Mouse (Mus musculus): ENCODE measurements around the gene 4930556J24Rik.
"Not testable (repeated sequence)": the region's sequence is repeated elsewhere in the genome, so short reads cannot be mapped to it uniquely, and the experiment has no call there.

4930556J24Rik gene

DNA sequence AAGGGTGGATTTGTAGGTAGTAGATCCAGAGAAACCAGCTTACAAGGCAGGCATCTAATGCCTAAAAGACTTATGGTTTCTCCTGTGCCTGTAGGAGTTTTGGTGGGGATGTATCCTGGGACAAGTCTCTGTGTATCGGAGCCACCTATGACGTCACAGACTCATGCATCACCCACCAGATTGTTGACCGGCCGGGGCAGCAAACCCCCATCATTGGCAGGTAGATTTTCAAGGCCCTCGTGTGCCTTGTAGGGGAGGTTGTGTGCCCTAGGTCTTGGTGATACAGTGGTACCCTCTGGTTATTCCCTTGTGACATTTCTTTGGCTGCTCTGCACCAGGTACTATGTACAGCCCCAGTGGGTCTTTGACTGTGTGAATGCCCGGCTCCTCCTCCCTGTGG lies at the start of gene 4930556J24Rik:
4930556J24Rik (minus strand) TSS at position 101 of the 400 bp plus-strand sequence.
- CTCF ChIA-PET = no interaction called here

DNA sequence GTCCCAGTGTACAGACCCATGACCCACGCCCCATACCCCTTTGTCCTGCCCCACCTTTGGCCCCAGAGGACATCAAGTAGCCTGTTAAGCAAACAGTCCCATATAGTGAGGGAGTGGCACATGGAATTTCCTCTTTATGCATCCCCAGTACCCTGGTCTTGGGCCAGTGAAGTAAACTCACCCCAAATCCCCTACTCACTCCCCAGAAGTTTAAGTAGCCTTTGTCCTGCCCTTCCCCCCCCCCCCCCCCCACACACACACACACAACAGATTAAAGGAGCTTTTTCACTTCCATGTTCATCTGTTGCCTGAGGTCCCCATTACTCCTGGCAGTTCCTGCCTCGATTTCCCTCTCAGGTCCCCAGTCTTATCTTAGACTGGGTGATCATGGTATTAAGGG lies 46.7 kb upstream of the 4930556J24Rik start:
- POLR2A ChIA-PET = interaction anchor here in 3 of 4 experiments (0.6 to 1.7 kb wide), 7 partner anchors 9 to 1515 kb away, joined by 3 to 6 read pairs (median 4); partner anchors contain the start of gene Sec14l2 (in 1 of the 3)
- CTCF ChIA-PET = interaction anchor here in 2 of 4 experiments (0.6 to 1.5 kb wide), 3 partner anchors 30 to 248 kb away, joined by 3 to 6 read pairs (median 5); no protein-coding TSS in a partner anchor

More for the DNA sequence above, at the start of gene 4930556J24Rik:
- POLR2A ChIA-PET = interaction anchor here in 3 of 4 experiments (0.7 to 2.7 kb wide), 9 partner anchors 9 to 203 kb away, joined by 3 to 18 read pairs (median 3); partner anchors contain the start of genes Pes1 (in 1 of the 3) and Slc35e4 (in 1 of the 3)

DNA sequence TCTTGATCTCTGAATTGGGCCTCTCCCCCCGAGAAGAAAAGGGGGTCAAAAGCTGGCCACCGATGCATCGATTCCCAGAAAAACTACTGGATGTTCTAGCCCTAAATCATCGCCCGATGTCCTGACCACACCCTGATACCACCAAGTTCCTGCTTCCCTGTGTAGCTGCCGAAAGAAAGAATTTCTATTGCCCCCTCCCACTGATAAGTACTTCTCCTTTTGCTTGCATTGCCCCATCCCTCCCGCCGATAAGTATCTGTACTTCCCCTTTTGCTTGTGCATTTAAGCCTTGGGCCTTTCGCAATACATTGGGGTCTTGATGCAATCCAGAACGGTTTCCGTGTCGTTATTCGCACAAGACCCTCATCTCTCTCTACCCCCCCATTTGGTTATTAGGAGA lies 45.5 kb upstream of the 4930556J24Rik start:
- POLR2A ChIA-PET = interaction anchor here in 1 of 4 experiments (1.7 kb wide), 1 partner anchor 30 kb away, joined by 3 read pairs; no protein-coding TSS in a partner anchor
- CTCF ChIA-PET = not testable (repeated sequence)

DNA sequence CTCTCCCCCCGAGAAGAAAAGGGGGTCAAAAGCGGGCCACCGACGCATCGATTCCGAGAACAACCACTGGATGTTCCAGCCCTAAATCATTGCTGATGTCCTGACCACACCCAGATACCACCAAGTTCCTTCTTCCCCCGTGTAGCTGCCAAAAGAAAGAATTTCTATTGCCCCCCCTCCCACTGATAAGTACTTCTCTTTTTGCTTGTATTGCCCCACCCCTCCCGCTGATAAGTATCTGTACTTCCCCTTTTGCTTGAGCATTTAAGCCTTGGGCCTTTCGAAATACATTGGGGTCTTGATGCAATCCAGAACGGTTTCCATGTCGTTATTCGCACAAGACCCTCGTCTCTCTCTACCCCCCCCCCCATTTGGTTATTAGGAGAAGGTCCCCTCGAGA lies 39.2 kb upstream of the 4930556J24Rik start:
- CTCF ChIA-PET = not testable (repeated sequence)
- POLR2A ChIA-PET = interaction anchor here in 1 of 4 experiments (0.6 kb wide), 1 partner anchor 808 kb away, joined by 6 read pairs; no protein-coding TSS in a partner anchor

DNA sequence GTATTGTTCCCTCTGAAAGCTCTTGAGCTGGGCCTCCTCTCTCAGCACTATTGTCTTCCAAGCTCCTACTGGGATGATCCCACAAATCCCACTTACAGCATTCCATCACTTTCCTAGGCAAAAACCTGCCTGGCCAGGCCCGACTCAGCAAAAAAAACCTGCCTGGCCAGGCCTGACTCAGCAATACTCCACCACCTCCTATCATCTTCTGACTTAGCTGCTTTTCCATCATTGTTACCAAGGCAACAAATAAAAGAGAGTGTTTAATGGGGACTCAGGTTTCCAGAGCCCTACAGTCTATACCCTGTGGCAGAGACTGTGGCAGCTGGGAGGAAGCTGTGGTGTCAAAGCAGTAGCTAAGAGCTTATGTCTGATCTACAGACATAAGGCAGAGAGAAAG lies 36.0 kb upstream of the 4930556J24Rik start:
- CTCF ChIA-PET = interaction anchor here in 3 of 4 experiments (0.6 to 1.2 kb wide), 3 partner anchors 11 to 68 kb away, joined by 3 to 4 read pairs (median 4); no protein-coding TSS in a partner anchor
- POLR2A ChIA-PET = interaction anchor here in 2 of 4 experiments (0.5 to 0.6 kb wide), 4 partner anchors 11 to 619 kb away, joined by 3 read pairs; partner anchors contain the start of genes Gal3st1 (in 1 of the 2) and Rnf215 (in 1 of the 2)

DNA sequence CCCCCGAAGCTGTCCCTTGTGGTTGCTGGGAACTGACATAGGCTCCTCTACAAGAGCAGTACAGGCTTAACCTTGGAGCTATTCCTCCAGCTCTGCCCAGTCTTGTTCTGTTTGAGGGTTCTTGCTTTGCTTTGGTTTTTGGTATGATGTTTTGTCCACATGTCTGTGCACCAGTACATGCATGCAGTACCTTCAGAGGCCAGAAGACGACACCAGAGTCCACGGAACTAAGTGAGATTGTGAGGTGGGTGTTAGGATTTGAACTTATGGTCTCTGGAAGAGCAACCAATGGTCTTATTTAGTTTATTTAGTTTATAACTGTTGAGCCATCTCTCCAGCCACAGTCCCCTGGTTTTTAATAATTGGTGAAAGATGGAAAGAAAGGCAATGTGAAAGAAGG lies 29.9 kb upstream of the 4930556J24Rik start:
- CTCF ChIA-PET = interaction anchor here (0.6 to 2.5 kb wide), 9 partner anchors 13 to 112 kb away, joined by 3 to 28 read pairs (median 7); no protein-coding TSS in a partner anchor
- POLR2A ChIA-PET = interaction anchor here in 2 of 4 experiments (0.6 to 1.9 kb wide), 6 partner anchors 22 to 316 kb away, joined by 3 to 9 read pairs (median 4); partner anchors contain the start of gene Sec14l2 (in 1 of the 2)

DNA sequence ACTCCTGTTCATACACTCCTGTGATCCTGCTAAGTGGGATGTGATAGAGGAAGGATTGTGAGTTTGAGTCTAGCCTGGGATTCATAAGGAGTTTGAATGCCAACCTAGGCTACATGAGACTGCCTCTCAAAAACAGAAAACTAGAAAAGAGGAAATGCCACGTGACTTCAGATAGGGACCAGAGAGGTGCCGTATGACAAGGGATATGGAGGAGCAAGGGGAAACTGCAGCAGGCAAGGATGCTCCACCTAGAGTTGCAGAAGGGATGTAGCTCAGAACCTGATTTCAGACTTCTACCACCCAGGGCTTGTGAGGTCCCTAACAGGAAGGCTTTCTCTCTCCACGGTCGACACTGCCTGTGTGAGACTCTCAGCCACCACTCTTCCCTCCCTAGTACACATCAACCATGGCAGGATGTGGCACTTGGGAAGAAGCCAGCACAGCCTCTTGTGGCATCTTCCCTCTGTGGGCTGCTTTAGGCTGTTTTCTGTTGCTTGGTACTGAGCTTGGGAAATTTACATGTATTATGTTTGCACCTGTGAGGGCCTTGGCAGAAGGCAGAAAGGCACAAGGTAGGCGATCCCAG lies 28.7 kb upstream of the 4930556J24Rik start:
- POLR2A ChIA-PET = no interaction called here
- CTCF ChIA-PET = interaction anchor here in 3 of 4 experiments (0.8 to 2.5 kb wide), 7 partner anchors 11 to 113 kb away, joined by 3 to 28 read pairs (median 4); no protein-coding TSS in a partner anchor

DNA sequence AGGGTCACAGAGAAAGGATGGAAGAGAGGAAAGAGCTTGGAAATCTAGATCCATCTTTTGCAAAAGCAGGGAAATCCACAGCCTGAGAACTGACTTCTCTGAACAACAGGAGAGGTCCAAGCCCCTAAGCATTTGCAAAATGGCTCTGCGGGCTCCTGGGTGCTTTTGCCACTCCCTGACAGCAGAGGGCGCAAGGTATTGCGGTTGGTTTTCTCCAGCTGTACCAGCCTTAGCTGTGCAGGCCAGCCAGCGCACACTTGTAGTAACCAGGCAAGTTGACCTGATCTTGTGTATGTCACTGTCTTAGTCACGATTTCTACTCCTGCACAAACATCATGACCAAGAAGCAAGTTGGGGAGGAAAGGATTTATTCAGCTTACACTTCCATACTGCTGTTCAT lies 25.0 kb upstream of the 4930556J24Rik start:
- CTCF ChIA-PET = interaction anchor here (0.5 to 4.8 kb wide), 41 partner anchors 9 to 409 kb away, joined by 3 to 71 read pairs (median 4); partner anchors contain the start of genes Sec14l3 (in 2 of the 4), Gal3st1 (in 1 of the 4), Pes1 (in 1 of the 4) and Rnf215 (in 1 of the 4)

DNA sequence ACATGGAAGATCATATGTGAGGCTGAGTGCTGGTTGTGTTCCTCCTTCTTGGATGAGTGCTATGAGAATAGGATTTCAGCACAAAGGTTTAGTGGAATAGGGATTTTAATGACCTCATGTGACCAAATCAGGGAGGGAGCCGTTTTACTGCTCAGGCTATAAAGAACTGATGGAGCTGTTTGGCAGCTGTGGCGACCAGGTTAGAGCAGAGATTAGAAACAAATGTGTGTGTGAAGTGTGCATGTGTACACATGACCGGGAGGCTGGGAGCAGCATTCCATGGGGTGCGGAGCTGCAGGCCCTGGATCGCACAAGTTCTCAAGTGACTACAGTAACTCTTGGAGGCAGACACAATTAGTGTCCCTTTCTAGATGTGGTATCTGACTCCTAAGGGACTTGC lies 23.0 kb upstream of the 4930556J24Rik start:
- POLR2A ChIA-PET = interaction anchor here in 3 of 4 experiments (0.6 to 2.3 kb wide), 14 partner anchors 8 to 521 kb away, joined by 3 to 10 read pairs (median 4); partner anchors contain the start of genes Pes1 (in 1 of the 3), Sec14l2 (in 1 of the 3), Sec14l4 (in 1 of the 3) and Tbc1d10a (in 1 of the 3)
- CTCF ChIA-PET = interaction anchor here in 3 of 4 experiments (0.6 to 4.8 kb wide), 10 partner anchors 15 to 270 kb away, joined by 3 to 71 read pairs (median 5); partner anchors contain the start of genes Pes1 (in 1 of the 3) and Rnf215 (in 1 of the 3)

More for the DNA sequence above, 25.0 kb upstream of the 4930556J24Rik start:
- POLR2A ChIA-PET = interaction anchor here in 2 of 4 experiments (0.8 to 1.2 kb wide), 3 partner anchors 25 to 122 kb away, joined by 3 read pairs; partner anchors contain the start of genes Pes1 (in 1 of the 2) and Sec14l2 (in 1 of the 2)

DNA sequence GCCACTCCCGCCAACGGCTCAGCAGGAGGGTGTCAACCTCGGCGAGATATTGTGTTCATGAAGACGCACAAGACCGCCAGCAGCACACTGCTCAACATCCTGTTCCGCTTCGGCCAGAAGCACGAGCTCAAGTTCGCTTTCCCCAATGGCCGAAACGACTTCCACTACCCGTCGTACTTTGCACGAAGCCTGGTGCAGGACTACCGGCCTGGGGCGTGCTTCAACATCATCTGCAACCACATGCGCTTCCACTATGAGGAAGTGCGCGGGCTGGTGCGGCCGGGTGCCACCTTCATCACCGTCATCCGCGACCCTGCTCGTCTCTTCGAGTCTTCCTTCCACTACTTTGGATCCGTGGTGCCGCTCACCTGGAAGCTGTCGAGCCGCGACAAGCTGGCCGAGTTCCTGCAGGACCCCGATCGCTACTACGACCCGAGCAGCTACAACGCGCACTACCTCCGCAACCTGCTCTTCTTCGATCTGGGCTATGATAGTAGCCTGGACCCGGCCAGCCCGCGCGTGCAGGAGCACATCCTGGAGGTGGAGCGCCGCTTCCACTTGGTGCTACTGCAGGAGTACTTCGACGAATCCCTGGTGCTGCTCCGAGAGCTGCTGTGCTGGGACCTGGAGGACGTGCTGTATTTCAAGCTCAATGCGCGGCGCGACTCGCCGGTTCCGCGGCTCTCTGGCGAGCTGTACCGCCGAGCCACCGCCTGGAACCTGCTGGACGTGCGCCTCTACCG lies 21.6 kb upstream of the 4930556J24Rik start:
- POLR2A ChIA-PET = interaction anchor here in 3 of 4 experiments (0.5 to 2.3 kb wide), 24 partner anchors 9 to 682 kb away, joined by 3 to 10 read pairs (median 4); partner anchors contain the start of genes Pes1 (in 3 of the 3), Sec14l2 (in 2 of the 3), Gal3st1 (in 1 of the 3) and Slc35e4 (in 1 of the 3)
- CTCF ChIA-PET = interaction anchor here in 3 of 4 experiments (0.6 to 4.8 kb wide), 18 partner anchors 9 to 326 kb away, joined by 3 to 71 read pairs (median 4); partner anchors contain the start of genes Pes1 (in 1 of the 3) and Rnf215 (in 1 of the 3)

DNA sequence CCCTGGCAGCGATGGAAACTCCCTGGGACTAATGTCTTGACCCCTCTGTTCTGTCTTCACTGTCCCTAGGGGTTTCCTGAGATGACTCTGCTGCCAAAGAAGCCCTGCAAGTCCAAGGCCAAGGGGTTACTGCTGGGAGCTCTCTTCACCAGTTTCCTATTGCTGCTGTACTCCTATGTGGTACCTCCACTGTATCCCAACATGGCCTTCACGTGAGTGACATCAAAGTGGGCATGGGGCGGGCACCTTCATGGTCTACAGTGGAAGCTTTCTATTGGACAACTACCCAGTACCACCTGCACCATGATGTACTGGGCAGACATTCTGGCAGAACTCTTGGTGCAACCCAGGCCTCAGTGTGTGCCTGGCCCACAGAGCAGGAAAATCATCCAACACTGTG lies 20.3 kb upstream of the 4930556J24Rik start:
- CTCF ChIA-PET = interaction anchor here in 1 of 4 experiments (4.2 kb wide), 1 partner anchor 84 kb away, joined by 40 read pairs; no protein-coding TSS in a partner anchor
- POLR2A ChIA-PET = interaction anchor here in 1 of 4 experiments (1.2 to 2.2 kb wide), 3 partner anchors 10 to 89 kb away, joined by 5 to 8 read pairs (median 7); partner anchors contain the start of gene Pes1

DNA sequence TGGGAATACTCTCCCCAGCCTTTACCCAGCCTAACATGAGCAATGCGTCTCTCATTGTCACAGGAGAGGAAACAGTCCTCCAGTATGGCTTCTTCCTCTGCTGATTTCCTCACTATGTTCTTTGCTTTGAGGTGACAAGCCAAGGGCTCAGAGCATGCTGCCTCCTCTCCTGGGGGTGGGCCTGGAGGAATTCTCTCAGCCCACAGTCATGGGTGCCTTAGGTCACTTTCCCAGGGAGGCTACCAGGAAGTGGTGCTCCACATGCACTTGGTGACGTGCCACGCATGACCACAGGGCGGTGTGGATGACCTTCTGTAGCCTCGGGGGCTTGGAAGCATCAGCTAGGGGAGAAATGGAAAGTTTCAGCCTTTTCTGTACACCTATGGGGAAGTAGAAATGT lies 18.9 kb upstream of the 4930556J24Rik start:
- CTCF ChIA-PET = no interaction called here
- POLR2A ChIA-PET = interaction anchor here in 1 of 4 experiments (0.5 kb wide), 1 partner anchor 196 kb away, joined by 3 read pairs; no protein-coding TSS in a partner anchor

DNA sequence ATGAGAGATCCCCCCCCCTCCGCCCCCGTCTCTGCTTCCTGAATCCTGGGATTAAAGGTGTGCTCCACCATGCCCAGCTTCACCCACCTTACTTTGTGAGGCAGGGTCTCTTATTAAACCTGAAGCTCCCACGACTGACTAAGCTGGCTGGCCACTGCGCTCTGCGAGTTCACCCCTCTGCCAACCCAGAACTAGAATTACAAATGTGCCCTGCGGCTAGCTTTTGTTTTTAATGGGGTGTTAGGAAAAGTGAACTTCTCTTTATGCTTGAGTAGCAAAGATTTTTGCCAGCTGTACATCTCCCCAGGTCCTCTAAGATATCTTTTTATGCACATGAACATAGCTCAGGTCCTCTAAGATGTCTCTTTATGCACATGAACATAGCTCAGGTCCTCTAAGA lies 17.3 kb upstream of the 4930556J24Rik start:
- POLR2A ChIA-PET = interaction anchor here in 2 of 4 experiments (0.6 to 1.0 kb wide), 4 partner anchors 12 to 1001 kb away, joined by 3 to 4 read pairs (median 4); no protein-coding TSS in a partner anchor
- CTCF ChIA-PET = interaction anchor here in 3 of 4 experiments (0.6 to 1.2 kb wide), 3 partner anchors 12 to 196 kb away, joined by 3 to 8 read pairs (median 4); no protein-coding TSS in a partner anchor

DNA sequence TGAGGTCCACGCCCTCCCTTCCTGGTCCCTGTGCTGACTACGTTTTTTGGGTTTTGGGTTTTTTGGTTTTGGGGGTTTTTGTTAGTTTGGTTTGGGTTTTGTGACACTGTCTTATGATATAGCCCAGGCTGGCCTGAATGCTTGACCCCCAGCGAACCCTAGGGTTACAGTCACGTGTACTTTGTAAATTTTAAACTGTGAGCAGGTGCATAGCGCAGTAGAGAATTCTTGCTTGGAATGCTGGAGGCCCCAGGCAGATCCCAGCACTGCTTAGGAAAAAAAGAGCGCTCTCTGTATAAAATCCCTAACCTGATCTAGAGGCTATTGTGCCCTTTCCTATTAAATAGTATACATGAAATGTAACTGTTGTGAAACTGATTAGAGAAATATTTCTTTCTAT lies 16.6 kb upstream of the 4930556J24Rik start:
- ChIA-PET CTCF (interaction anchor here (1.2 to 1.9 kb wide), 7 partner anchors 9 to 87 kb away, joined by 4 to 13 read pairs (median 6); partner anchors contain the start of genes Gal3st1 (in 1 of the 4) and Slc35e4 (in 1 of the 4)), POLR2A (interaction anchor here in 2 of 4 experiments (0.8 to 1.9 kb wide), 8 partner anchors 9 to 278 kb away, joined by 3 to 17 read pairs (median 4); partner anchors contain the start of gene Gal3st1 (in 2 of the 2))

DNA sequence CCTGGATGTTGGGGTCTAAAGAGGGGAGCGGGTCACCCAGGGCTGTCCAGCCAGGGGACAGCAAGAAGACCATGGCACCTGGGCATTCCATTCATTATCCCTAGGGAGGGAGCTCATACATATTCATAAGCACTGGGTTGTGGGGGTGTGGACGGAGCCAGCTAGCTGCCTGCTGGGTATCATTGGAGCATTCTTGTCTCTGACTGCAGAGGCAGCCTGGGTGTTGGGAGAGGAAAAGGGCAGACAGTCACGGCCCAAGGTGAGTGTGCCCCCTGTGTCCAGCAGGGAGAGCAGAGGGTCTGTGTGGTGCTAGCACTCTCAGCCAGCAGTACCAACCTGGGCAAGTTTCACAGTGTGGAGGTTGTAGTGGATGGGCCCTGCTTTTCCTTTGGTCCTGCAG lies 13.2 kb upstream of the 4930556J24Rik start:
- CTCF ChIA-PET = interaction anchor here (0.5 to 1.4 kb wide), 6 partner anchors 12 to 271 kb away, joined by 3 to 9 read pairs (median 3); no protein-coding TSS in a partner anchor

DNA sequence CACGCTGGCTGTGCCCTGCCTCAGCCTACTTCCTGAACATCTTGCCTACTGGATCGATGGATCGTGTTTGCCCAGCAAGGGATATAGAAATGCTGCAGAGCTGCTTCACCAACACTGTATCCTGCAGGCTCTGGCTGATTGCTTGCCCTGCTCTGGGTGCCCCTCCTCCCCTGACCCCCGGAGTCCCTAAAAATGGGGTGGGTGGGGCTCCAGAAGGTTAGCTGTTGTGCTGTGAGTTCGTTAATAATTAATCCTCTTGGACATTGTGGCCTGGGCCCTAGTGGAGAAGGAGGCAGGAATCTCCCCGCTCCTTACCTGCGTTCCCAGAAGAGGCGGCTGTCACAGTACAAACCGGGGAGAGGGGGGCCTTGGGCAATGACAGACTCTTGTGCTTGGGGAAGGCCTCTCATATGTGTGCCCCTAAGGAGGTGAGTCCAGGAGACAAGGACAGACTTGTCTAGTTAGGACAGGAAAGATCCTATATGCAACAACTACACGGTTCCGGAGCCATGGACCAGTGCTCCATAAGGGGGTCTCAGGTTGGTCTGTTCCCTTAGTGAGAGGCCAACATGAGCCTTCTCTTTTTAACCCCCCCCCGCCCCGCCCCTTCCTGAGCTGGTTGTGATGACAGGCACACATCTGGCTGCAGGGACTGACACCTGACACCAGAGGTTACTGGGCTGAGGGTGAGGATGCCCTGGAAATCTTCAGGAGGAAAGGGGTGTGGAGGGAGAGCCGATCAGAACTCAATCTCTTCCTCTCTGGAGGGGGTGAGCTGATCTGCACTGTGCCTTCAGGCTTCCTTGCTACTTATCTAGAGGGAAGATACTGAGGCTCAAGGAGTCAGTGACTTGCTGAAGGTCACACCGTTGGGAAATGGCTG lies 7.5 kb upstream of the 4930556J24Rik start:
- POLR2A ChIA-PET = interaction anchor here (0.5 to 3.4 kb wide), 25 partner anchors 8 to 659 kb away, joined by 3 to 18 read pairs (median 4); partner anchors contain the start of genes Pes1 (in 2 of the 4), Slc35e4 (in 2 of the 4), Dusp18 (in 1 of the 4) and Mtfp1 (in 1 of the 4)
- CTCF ChIA-PET = interaction anchor here (0.5 to 2.1 kb wide), 21 partner anchors 8 to 970 kb away, joined by 3 to 12 read pairs (median 4); partner anchors contain the start of genes Pes1 (in 1 of the 4), Sec14l2 (in 1 of the 4), Sec14l3 (in 1 of the 4) and Slc35e4 (in 1 of the 4)

More for the DNA sequence above, 13.2 kb upstream of the 4930556J24Rik start:
- POLR2A ChIA-PET = interaction anchor here in 3 of 4 experiments (0.7 to 2.0 kb wide), 8 partner anchors 9 to 134 kb away, joined by 3 to 9 read pairs (median 3); partner anchors contain the start of genes Pes1 (in 3 of the 3), 4930556J24Rik (in 1 of the 3) and Sec14l2 (in 1 of the 3)

Measured in embryonic stem cell, embryonic (primary cell).